ENCODE assay signal across 8 mouse cellular contexts in genomic region chr5:23826321-23827004, GRCm38 (mm10). TPM values are rescaled to one million over a fixed set of nuclear protein-coding genes. Genes with fewer than 3 reads are reported as not detected.
A peak's percentile ranks its signal among the peaks of the same experiment; 100 is the strongest.
DNase-seq lines count a peak whose midpoint lies in the region; TF ChIP-seq lines count a peak whose summit lies in the region.

No protein-coding gene starts in this region.

- WGBS in liver, adult 2 months: 38% methylated on average over 11 of the region's 11 CpGs

- no peak overlapping the region for H3K27ac ChIP-seq in liver, adult 2 months (replicated peaks; ENCODE audit: insufficient read depth, low read depth, low read length)

- no peaks in the 10 kb centered on the region for H3K36me3 ChIP-seq in liver, adult 2 months (ENCODE audit: control insufficient read depth, insufficient read depth, low read length)

- H3K79me2 ChIP-seq in liver, adult 2 months (ENCODE audit: control insufficient read depth, insufficient read depth, low read length): no peaks in the 10 kb centered on the region

- H3K27me3 ChIP-seq in liver, adult 2 months (ENCODE audit: control insufficient read depth, insufficient read depth, low read length): peaks cover 4% of the 10 kb centered on the region

- no peaks in the 10 kb centered on the region for H3K4me1 ChIP-seq in liver, adult 2 months (ENCODE audit: control insufficient read depth, insufficient read depth, low read length)

- no peak for TF ChIP-seq POLR2A in liver, adult 2 months (IDR thresholded peaks at IDR 0.05; ENCODE audit: extremely low read depth, insufficient read depth, low read length)

- H3K4me3 ChIP-seq in liver, adult 2 months (ENCODE audit: insufficient read depth, low read depth, low read length): no peak overlapping the region

- DNase-seq in ovary, postnatal 14 days (ENCODE audit: low spot score): peak; percentile 42
- DNase-seq in ovary, adult 18-20 months (ENCODE audit: low spot score): no peak
- DNase-seq in WW6 (ENCODE audit: low read depth, low spot score): peak; percentile 62
- peak; percentile 87 for DNase-seq in embryo, embryonic 10 days (ENCODE audit: low spot score)
- DNase-seq in heart, postnatal 4 days: peak; percentile 80
- peak; percentile 53 for DNase-seq in liver, adult 2 months (ENCODE audit: extremely low read depth, low read depth, low spot score)
- DNase-seq in retina, adult 2 months (ENCODE audit: low read depth, low spot score): peak; percentile 49
- DNase-seq in urinary bladder, postnatal 14 days (ENCODE audit: low spot score): peak; percentile 70

- no peak overlapping the region for H3K9ac ChIP-seq in liver, adult 2 months (ENCODE audit: low read depth, low read length)

- TF ChIP-seq CTCF in liver, adult 2 months (IDR thresholded peaks at IDR 0.05; ENCODE audit: low read depth, low read length): peak; percentile 84

RNA-seq across cellular contexts. Expression of gene Tomm7, which starts 17.5 kb away (rescaled TPM):
- total RNA-seq in heart, postnatal 4 days (2021): 10 to 100 TPM; 85.6 to 96.9 TPM
- total RNA-seq in liver, adult 2 months (2014; rRNA removed): 54.5 and 66.2 TPM in 2 replicates
- 31.0 and 33.8 TPM in 2 replicates for polyA plus RNA-seq in liver, adult 2 months (2012; rRNA removed)

RNA-seq across cellular contexts. Expression of gene Rint1, which starts 39.0 kb away (rescaled TPM):
- total RNA-seq in heart, postnatal 4 days (2021): 10 to 100 TPM; 19.0 to 21.7 TPM
- 13.6 and 16.7 TPM in 2 replicates for total RNA-seq in liver, adult 2 months (2014; rRNA removed)
- 5.3 and 13.6 TPM in 2 replicates for polyA plus RNA-seq in liver, adult 2 months (2012; rRNA removed)

RNA-seq across cellular contexts. Expression of gene Pus7, which starts 43.0 kb away (rescaled TPM):
- 10 to 100 TPM; 17.2 to 17.9 TPM for total RNA-seq in heart, postnatal 4 days (2021)
- total RNA-seq in liver, adult 2 months (2014; rRNA removed): 6.0 and 7.0 TPM in 2 replicates
- 1.7 and 2.6 TPM in 2 replicates for polyA plus RNA-seq in liver, adult 2 months (2012; rRNA removed)
